8 mouse cellular contexts compared by ENCODE assay signal in the genomic region with DNA sequence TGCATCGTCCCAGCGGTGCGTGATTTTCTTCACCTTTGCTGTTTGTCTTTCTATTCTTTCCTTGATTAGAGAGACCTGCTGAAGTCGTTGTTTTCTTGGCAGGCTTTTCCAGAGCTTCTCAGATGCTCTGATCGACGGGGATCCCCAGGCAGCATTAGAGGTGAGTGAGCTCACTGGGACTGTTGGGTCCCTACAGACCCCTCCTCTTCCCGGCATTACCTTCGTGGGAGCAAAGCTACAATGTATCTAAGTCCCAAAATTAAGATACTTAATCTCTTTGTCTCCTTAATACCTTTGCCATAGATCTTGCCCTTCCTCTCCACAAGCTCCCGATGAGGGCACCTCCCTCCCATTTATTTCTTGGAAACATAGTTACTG. TPM values are rescaled to one million over a fixed set of nuclear protein-coding genes. Genes with fewer than 3 reads are reported as not detected.
A peak's percentile ranks its signal among the peaks of the same experiment; 100 is the strongest.
DNase-seq lines count a peak whose midpoint lies in the region; ATAC-seq and TF ChIP-seq lines count a peak whose summit lies in the region.

No protein-coding gene starts in this region.

- no peak for DNase-seq in kidney, postnatal 0 days (ENCODE audit: low spot score)
- no peak for DNase-seq in kidney, postnatal 4 days
- DNase-seq in hindbrain, embryonic 14.5 days (ENCODE audit: low spot score): no peak
- no peak for DNase-seq in left cerebral cortex, adult 18-20 months (ENCODE audit: low spot score in 2 of 2)
- no peak for DNase-seq in spleen, postnatal 14 days (ENCODE audit: low spot score in 2 of 2)

- peak overlapping the region; percentile 94 for H3K27ac ChIP-seq in kidney, postnatal 0 days
- peak overlapping the region; percentile 77 for H3K27ac ChIP-seq in brown adipose tissue, adult 24 weeks (replicated peaks; ENCODE audit: low read depth, low read length)
- H3K27ac ChIP-seq in hindbrain, embryonic 14.5 days: peak overlapping the region; percentile 99
- peak overlapping the region; percentile 97 for H3K27ac ChIP-seq in midbrain, embryonic 16.5 days (ENCODE audit: low read length)

- H3K9me3 ChIP-seq in kidney, postnatal 0 days (replicated peaks; ENCODE audit: low read length): no peaks in the 10 kb centered on the region
- H3K9me3 ChIP-seq in hindbrain, embryonic 14.5 days (ENCODE audit: control insufficient read depth, low read length): no peaks in the 10 kb centered on the region
- H3K9me3 ChIP-seq in midbrain, embryonic 16.5 days (replicated peaks; ENCODE audit: control insufficient read depth, low read length, poor library complexity, severe bottlenecking): no peaks in the 10 kb centered on the region

- TF ChIP-seq CTCF in kidney, postnatal 0 days (IDR thresholded peaks at IDR 0.05; ENCODE audit: low read depth): no peak

- no peaks in the 10 kb centered on the region for H3K27me3 ChIP-seq in kidney, postnatal 0 days (ENCODE audit: insufficient read depth, low read length)
- H3K27me3 ChIP-seq in hindbrain, embryonic 14.5 days (ENCODE audit: control insufficient read depth, insufficient read depth, low read length): no peaks in the 10 kb centered on the region
- no peaks in the 10 kb centered on the region for H3K27me3 ChIP-seq in midbrain, embryonic 16.5 days (ENCODE audit: control insufficient read depth, insufficient read depth, low read depth, low read length)

- WGBS in kidney, postnatal 0 days: 1% methylated on average over 9 of the region's 9 CpGs
- 3% methylated on average over 9 of the region's 9 CpGs for WGBS in hindbrain, embryonic 14.5 days
- WGBS in midbrain, embryonic 16.5 days: 3% methylated on average over 9 of the region's 9 CpGs

- H3K36me3 ChIP-seq in kidney, postnatal 0 days (ENCODE audit: insufficient read depth, low read length): no peaks in the 10 kb centered on the region
- H3K36me3 ChIP-seq in hindbrain, embryonic 14.5 days (replicated peaks; ENCODE audit: control insufficient read depth, insufficient read depth): 0 out of 2 replicates have a peak, but pooled peaks cover 6% of the 10 kb centered on the region
- H3K36me3 ChIP-seq in midbrain, embryonic 16.5 days (ENCODE audit: control insufficient read depth, insufficient read depth, low read length): no peaks in the 10 kb centered on the region

- H3K4me3 ChIP-seq in kidney, postnatal 0 days (replicated peaks; ENCODE audit: low read depth, low read length): peak overlapping the region; percentile 53
- peak overlapping the region; percentile 80 for H3K4me3 ChIP-seq in brown adipose tissue, adult 24 weeks (ENCODE audit: insufficient read depth, low read depth, low read length)
- peak overlapping the region; percentile 75 for H3K4me3 ChIP-seq in hindbrain, embryonic 14.5 days (replicated peaks; ENCODE audit: low read length)
- H3K4me3 ChIP-seq in midbrain, embryonic 16.5 days (ENCODE audit: low read depth, low read length): peak overlapping the region; percentile 53

- peak; percentile 18 for ATAC-seq in kidney, postnatal 0 days (replicated peaks; ENCODE audit: low FRiP score, low read depth)
- ATAC-seq in hindbrain, embryonic 14.5 days (ENCODE audit: low FRiP score): peak; percentile 25
- peak; percentile 54 for ATAC-seq in midbrain, embryonic 16.5 days
- no peak for ATAC-seq in megakaryocyte progenitor cell, adult 5-6 weeks (replicated peaks; ENCODE audit: poor library complexity)

- H3K9ac ChIP-seq in kidney, postnatal 0 days (ENCODE audit: low read depth, low read length): peak overlapping the region; percentile 73
- peak overlapping the region; percentile 68 for H3K9ac ChIP-seq in hindbrain, embryonic 14.5 days
- peak overlapping the region; percentile 68 for H3K9ac ChIP-seq in midbrain, embryonic 16.5 days (ENCODE audit: low read depth, low read length)

- H3K4me2 ChIP-seq in kidney, postnatal 0 days (ENCODE audit: low read length): peak overlapping the region; percentile 76
- H3K4me2 ChIP-seq in hindbrain, embryonic 14.5 days (replicated peaks): peak overlapping the region; percentile 69
- peak overlapping the region; percentile 83 for H3K4me2 ChIP-seq in midbrain, embryonic 16.5 days (ENCODE audit: low read length)

- H3K4me1 ChIP-seq in kidney, postnatal 0 days (replicated peaks; ENCODE audit: insufficient read depth, low read length): peaks cover 12% of the 10 kb centered on the region; the same call in 1 of the 2 replicates
- H3K4me1 ChIP-seq in brown adipose tissue, adult 24 weeks (ENCODE audit: control insufficient read depth, insufficient read depth, insufficient read length, low read length): no peaks in the 10 kb centered on the region; the same call in 1 of the 2 replicates
- peaks cover 17% of the 10 kb centered on the region for H3K4me1 ChIP-seq in hindbrain, embryonic 14.5 days (replicated peaks; ENCODE audit: control insufficient read depth, insufficient read depth, low read length)
- H3K4me1 ChIP-seq in midbrain, embryonic 16.5 days (ENCODE audit: control insufficient read depth, insufficient read depth, low read length): peaks cover 19% of the 10 kb centered on the region

RNA-seq across cellular contexts. Expression of gene Sugt1, which starts 0.3 kb away (rescaled TPM):
- 119 and 122 TPM in 2 replicates for polyA plus RNA-seq in kidney, postnatal 0 days (2015; fragmentation: Nextera tagmentation; extraction: Ambion mirVana)
- polyA plus RNA-seq in brown adipose tissue, adult 24 weeks (2012; ENCODE audit: insufficient read depth, insufficient read length, missing spikeins): 156 and 182 TPM in 2 replicates
- polyA plus RNA-seq in hindbrain, embryonic 14.5 days (2014; fragmentation: Nextera tagmentation; extraction: Ambion mirVana): 109 and 115 TPM in 2 replicates
- 106 and 110 TPM in 2 replicates for polyA plus RNA-seq in midbrain, embryonic 16.5 days (2015; fragmentation: Nextera tagmentation; extraction: Ambion mirVana)
- 10 to 100 TPM; 88.2 to 97.0 TPM for total RNA-seq in left cerebral cortex, adult 18-20 months (2021)
- total RNA-seq in megakaryocyte progenitor cell, adult 5-6 weeks (2015): 103 and 124 TPM in 2 replicates
- 125 and 134 TPM in 2 replicates for total RNA-seq in megakaryocyte progenitor cell, adult 5-6 weeks (2017)
